8 mouse cellular contexts compared by ENCODE assay signal in the genomic region with DNA sequence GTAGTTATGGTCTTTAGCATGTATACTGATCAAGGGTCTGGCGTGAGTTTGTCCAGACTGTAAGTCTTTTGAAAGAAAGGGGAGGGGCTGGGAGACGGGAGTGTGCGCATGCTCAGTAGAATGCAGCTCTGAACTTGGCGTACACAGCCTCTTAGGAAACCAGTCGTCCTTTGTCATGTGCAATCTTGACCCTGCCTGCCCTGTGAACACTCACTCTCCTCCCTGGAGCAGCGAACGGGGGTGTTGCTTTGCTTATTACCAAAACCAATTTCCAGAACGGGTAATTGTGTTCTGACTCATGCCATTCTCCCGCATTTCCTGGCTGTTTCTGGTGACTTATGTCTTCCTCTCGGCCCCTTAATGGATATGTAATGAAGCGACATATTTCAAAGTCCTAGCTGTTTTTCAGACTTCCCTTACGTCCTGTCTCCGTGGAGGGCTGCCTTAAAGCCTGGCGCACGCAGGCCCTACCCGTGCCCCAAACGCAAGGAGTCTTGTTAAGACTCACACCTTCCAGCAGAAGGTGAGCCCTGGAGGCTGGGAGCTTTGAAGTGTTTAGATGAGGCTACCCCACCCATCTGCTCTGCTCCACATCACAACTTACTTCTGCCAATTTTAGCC.
DNase-seq lines count a peak whose midpoint lies in the region; ATAC-seq lines count a peak whose summit lies in the region.

No protein-coding gene starts in this region.

- no peaks in the 10 kb centered on the region for H3K9me3 ChIP-seq in kidney, embryonic 16.5 days (ENCODE audit: low read length)

- peak overlapping the region; percentile 50 for H3K4me2 ChIP-seq in kidney, embryonic 16.5 days (replicated peaks; ENCODE audit: low read depth, low read length)

- peak; percentile 88 for DNase-seq in heart, adult 11 months
- DNase-seq in heart, postnatal 14 days = no peak
- peak; percentile 34 for DNase-seq in gastrocnemius, postnatal 14 days
- DNase-seq in cerebellum, adult 11 months = no peak
- DNase-seq in left cerebral cortex, postnatal 14 days (ENCODE audit: low spot score in 2 of 2) = no peak

- intact Hi-C loops in heart, postnatal 14 days (cut with DNase I) = no loop called here
- intact Hi-C loops in gastrocnemius, postnatal 14 days (cut with DNase I; ENCODE audit: low total_unique reads) = no loop called here
- intact Hi-C loops in left cerebral cortex, postnatal 14 days (cut with DNase I) = no loop called here

- peak overlapping the region; percentile 36 for H3K9ac ChIP-seq in kidney, embryonic 16.5 days (replicated peaks; ENCODE audit: low read length)

- peak overlapping the region; percentile 35 for H3K27ac ChIP-seq in kidney, embryonic 16.5 days (ENCODE audit: low read length)

- H3K4me3 ChIP-seq in kidney, embryonic 16.5 days (ENCODE audit: low read length) = peak overlapping the region; percentile 24

- WGBS in kidney, embryonic 16.5 days = 25% methylated on average over 17 of the region's 17 CpGs

- peak; percentile 83 for ATAC-seq in kidney, embryonic 16.5 days (ENCODE audit: low FRiP score, low TSS enrichment)
- 0 out of 2 replicates have a peak, but pooled peaks have one; percentile 17 for ATAC-seq in megakaryocyte progenitor cell, adult 5-6 weeks (replicated peaks; ENCODE audit: poor library complexity)
- no peak for ATAC-seq in frontal cortex, adult (ENCODE audit: low TSS enrichment)

- H3K36me3 ChIP-seq in kidney, embryonic 16.5 days (ENCODE audit: insufficient read depth, low read length) = no peaks in the 10 kb centered on the region

- H3K4me1 ChIP-seq in kidney, embryonic 16.5 days (ENCODE audit: insufficient read depth, low read length) = peaks cover 6% of the 10 kb centered on the region

- no peaks in the 10 kb centered on the region for H3K27me3 ChIP-seq in kidney, embryonic 16.5 days (ENCODE audit: insufficient read depth, low read length)

Comparison
In these comparisons a context has a peak if more than half of its experiments do, and no peak if none do; other contexts are left out.
1. DNase-seq: peak in heart, adult 11 months (single experiment) and gastrocnemius, postnatal 14 days (single experiment); none in heart, postnatal 14 days (0 of 2), cerebellum, adult 11 months (single experiment) and left cerebral cortex, postnatal 14 days (0 of 2).